Mouse (Mus musculus) intestine, postnatal 0 days (tissue): ENCODE results near the gene Cux1. TPM values are rescaled to one million over a fixed set of nuclear protein-coding genes. Genes with fewer than 3 reads are reported as not detected.
A peak's percentile ranks its signal among the peaks of the same experiment; 100 is the strongest.

Experiments used
- ATAC-seq: fragments of 200-750 bp; cut with Nextera tagmentation; 2 replicates; pipeline ENCODE4 v1.8.0; 2017; ENCODE audit warnings: mild to moderate bottlenecking, moderate TSS enrichment, moderate library complexity
- H3K27ac ChIP-seq: fragments of 300-500 bp; sonication (generic); 2 replicates; pipeline ENCODE4 v1.5.1; 2014; ENCODE audit warnings: mild to moderate bottlenecking, low read depth, low read length, moderate library complexity
- H3K27me3 ChIP-seq: fragments of 300-500 bp; sonication (generic); replicated peaks from 2 replicates; pipeline ENCODE4 v1.6.1; 2014; ENCODE audit warnings: low read length, mixed read lengths; ENCODE audit not compliant: control insufficient read depth, insufficient read depth
- H3K36me3 ChIP-seq: fragments of 300-500 bp; sonication (generic); 2 replicates; pipeline ENCODE4 v1.6.1; 2014; ENCODE audit warnings: mild to moderate bottlenecking, moderate library complexity; ENCODE audit not compliant: control insufficient read depth, insufficient read depth
- H3K4me1 ChIP-seq: fragments of 300-500 bp; sonication (generic); replicated peaks from 2 replicates; pipeline ENCODE4 v1.6.1; 2014; ENCODE audit warnings: antibody characterized with exemption, low read length, mixed read lengths; ENCODE audit not compliant: control insufficient read depth, insufficient read depth
- H3K4me2 ChIP-seq: fragments of 300-500 bp; sonication (generic); replicated peaks from 2 replicates; pipeline ENCODE4 v1.6.1; 2014; ENCODE audit warnings: low read depth, mild to moderate bottlenecking, moderate library complexity
- H3K4me3 ChIP-seq: fragments of 300-500 bp; sonication (generic); 2 replicates; pipeline ENCODE4 v1.5.1; 2014; ENCODE audit warnings: low read depth, low read length
- H3K9ac ChIP-seq: fragments of 300-500 bp; sonication (generic); 2 replicates; pipeline ENCODE4 v1.6.1; 2014; ENCODE audit warnings: mild to moderate bottlenecking, low read depth, low read length
- H3K9me3 ChIP-seq: fragments of 300-500 bp; sonication (generic); 2 replicates; pipeline ENCODE4 v1.6.1; 2016; ENCODE audit warnings: mixed run types; ENCODE audit not compliant: control insufficient read depth
- CTCF ChIP-seq: sonication (generic); IDR thresholded peaks from 2 replicates; pipeline ENCODE4 v1.5.1; 2016; ENCODE audit warnings: low read depth, mild to moderate bottlenecking, control low read depth, antibody characterized with exemption, moderate library complexity
- whole genome bisulfite sequencing: fragments of 180-500 bp; shearing (Covaris S2); extraction: QIAGEN DNeasy Blood & Tissue Kit; methylation state at CpG from one replicate; pipeline ENCODE4 v1.1.7; 2014; 5-methylcytosine and 5-hydroxymethylcytosine counted together
- polyA plus RNA-seq: library from polyadenylated mRNA; unstranded; fragments of >200 nt; fragmentation: Nextera tagmentation; extraction: Ambion mirVana; gene quantifications from 2 replicates; pipeline ENCODE4 v1.2.1, GENCODE M21; 2015

Gene Cux1
- polyA plus RNA-seq, 1 experiment from 2014 or later: 29.4 TPM

GRCm38 (mm10) chr5:136296911-136297310 lies 270.4 kb downstream of the Cux1 start:
- Histone ChIP-seq H3K36me3 (peaks cover 33% of the 10 kb centered on the region), H3K9me3 (no peaks in the 10 kb centered on the region), H3K27me3 (no peaks in the 10 kb centered on the region), H3K4me1 (no peaks in the 10 kb centered on the region), H3K9ac (no peak overlapping the region), H3K4me3 (no peak overlapping the region), H3K27ac (no peak overlapping the region), H3K4me2 (no peak overlapping the region)
- TF ChIP-seq CTCF: no peak
- 90% methylated on average over 4 of the region's 4 CpGs for WGBS
- ATAC-seq: no peak

DNA sequence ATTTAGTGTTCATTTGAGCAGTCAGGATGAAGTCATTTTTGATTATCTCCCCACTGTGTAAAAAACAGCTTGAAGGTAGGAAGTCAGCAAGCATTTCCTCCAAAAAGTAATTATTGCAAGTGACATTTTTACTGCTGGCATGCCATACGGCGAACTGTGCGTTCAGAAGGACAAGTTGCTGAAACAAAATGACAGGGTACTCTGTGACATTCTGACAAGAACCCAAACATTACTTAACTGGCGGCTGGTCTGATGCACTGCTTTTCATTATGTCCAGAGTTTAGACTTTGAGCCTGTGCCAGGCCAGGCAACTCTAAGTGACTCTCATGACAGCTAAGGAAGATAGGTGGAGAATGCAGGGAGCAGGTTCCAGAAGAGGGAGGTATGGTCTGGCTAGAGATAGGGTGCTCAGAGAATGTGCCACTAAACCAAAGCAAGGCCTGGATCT lies 274.3 kb downstream of the Cux1 start:
- no peaks in the 10 kb centered on the region for H3K4me1 ChIP-seq
- no peak overlapping the region for H3K27ac ChIP-seq
- H3K9ac ChIP-seq: no peak overlapping the region
- H3K4me3 ChIP-seq: no peak overlapping the region
- ATAC-seq: no peak
- H3K27me3 ChIP-seq: no peaks in the 10 kb centered on the region
- H3K4me2 ChIP-seq: no peak overlapping the region
- no peak for TF ChIP-seq CTCF
- no peaks in the 10 kb centered on the region for H3K9me3 ChIP-seq
- peaks cover 13% of the 10 kb centered on the region; the same call in 1 of the 2 replicates for H3K36me3 ChIP-seq
- 50% methylated on average over 4 of the region's 4 CpGs for WGBS

DNA sequence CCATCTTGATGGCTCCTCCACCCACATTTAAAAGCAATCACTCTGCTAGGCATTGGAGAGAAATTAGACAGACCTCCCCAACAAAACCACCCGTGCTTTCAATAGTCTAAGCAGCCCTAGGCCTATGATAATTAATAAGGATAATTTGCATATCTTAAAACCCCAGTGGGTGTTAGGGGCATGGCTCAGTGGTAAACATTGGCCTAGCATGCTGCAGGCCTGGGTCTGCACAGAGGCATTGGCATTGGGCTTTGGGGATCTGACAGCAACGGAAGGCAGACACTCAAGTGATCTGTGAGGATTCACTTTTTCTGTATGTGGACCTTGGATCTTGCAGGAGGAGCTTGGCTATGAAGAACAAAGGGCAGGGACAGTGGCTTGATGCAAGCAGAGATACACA lies 274.9 kb downstream of the Cux1 start:
- WGBS: 47% methylated on average over 2 of the region's 2 CpGs
- Histone ChIP-seq H3K4me2 (no peak overlapping the region), H3K9me3 (no peaks in the 10 kb centered on the region), H3K27me3 (no peaks in the 10 kb centered on the region), H3K36me3 (peaks cover 13% of the 10 kb centered on the region; the same call in 1 of the 2 replicates), H3K4me1 (no peaks in the 10 kb centered on the region), H3K27ac (no peak overlapping the region), H3K4me3 (no peak overlapping the region), H3K9ac (no peak overlapping the region)
- ATAC-seq: no peak
- no peak for TF ChIP-seq CTCF

DNA sequence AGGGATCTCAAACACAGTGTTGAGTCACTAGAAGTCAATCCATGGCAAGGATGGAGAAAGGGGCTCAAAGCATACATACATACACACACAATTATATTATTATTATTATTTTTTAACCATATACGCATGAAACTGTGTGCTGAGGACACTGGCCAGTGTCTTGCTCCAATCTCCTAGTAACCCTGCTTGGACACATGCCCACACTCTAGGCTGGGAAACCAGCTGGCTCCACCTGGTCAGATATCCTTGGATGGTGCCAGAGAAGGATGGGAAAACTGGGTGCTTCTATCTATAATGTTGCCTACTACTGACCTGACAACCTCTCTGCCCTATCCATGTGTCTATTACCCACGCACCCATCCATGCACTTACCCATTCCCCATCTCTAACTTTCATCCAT lies 275.7 kb downstream of the Cux1 start:
- TF ChIP-seq CTCF: no peak
- no peaks in the 10 kb centered on the region for H3K4me1 ChIP-seq
- no peak for ATAC-seq
- H3K27me3 ChIP-seq: no peaks in the 10 kb centered on the region
- 81% methylated on average over 2 of the region's 2 CpGs for WGBS
- no peak overlapping the region for H3K4me3 ChIP-seq
- no peak overlapping the region for H3K4me2 ChIP-seq
- peaks cover 12% of the 10 kb centered on the region; the same call in 1 of the 2 replicates for H3K36me3 ChIP-seq
- H3K9ac ChIP-seq: no peak overlapping the region
- no peaks in the 10 kb centered on the region for H3K9me3 ChIP-seq
- H3K27ac ChIP-seq: no peak overlapping the region

DNA sequence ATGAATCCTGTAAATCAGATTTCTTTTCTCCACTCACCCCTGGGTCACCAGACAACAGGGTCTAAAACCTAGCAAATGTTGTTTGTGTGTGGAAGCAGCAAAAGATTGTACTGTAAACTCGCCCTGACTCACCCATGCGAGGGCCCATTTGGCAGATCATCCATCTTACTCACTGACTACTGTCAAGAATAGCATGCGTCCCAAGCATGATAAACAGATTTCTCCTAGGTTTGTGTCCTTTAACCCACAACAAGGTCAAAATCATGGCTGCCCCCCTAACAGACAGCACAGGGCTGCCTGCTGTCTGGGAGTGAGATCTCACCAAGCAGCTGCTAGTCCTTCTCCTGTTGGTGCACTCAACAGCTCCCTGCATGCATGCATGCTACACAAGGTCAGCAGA lies 277.5 kb downstream of the Cux1 start:
- ATAC-seq: no peak
- WGBS: 81% methylated on average over 3 of the region's 3 CpGs
- Histone ChIP-seq H3K27ac (no peak overlapping the region), H3K36me3 (peaks cover 25% of the 10 kb centered on the region; the same call in 1 of the 2 replicates), H3K4me1 (no peaks in the 10 kb centered on the region), H3K4me2 (no peak overlapping the region), H3K4me3 (no peak overlapping the region), H3K9me3 (no peaks in the 10 kb centered on the region), H3K27me3 (no peaks in the 10 kb centered on the region), H3K9ac (no peak overlapping the region)
- TF ChIP-seq CTCF: no peak

DNA sequence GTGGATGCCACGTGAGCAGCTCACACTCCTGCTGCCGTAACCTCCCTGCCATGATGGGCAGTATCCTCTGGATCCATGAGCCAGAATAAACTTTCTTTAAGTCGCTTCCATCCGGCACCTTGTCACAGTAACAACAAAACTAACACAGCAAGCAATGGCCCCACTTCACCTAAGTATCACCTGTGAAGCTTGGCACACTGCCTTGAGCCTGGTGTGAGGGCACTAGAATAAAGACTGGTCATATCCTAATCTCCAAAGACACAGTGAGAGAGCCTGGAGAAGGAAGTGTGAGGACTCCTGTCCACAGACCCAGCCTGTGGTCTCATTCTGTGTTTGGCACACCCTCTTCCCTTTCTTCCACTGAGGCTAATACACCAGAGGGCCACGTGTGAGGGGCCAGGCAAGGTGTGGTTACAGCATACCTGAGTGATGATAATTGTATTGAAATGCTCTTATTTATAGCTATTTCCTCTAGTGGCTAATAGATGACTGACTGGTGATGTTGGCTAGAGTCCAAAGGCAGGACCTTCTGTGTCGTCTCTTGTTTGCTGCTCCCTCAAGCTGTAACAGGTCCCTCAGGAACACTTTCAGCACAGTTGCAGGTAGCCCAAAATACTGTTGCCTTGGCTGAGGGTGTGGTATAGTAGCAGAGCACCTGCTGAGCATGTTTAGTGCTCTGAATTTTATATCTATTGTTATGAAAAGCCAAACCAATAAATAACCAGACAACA lies 278.8 kb downstream of the Cux1 start:
- H3K27ac ChIP-seq: no peak overlapping the region

More for the DNA sequence above, 278.8 kb downstream of the Cux1 start:
- Histone ChIP-seq H3K4me2 (no peak overlapping the region), H3K4me3 (no peak overlapping the region), H3K27me3 (no peaks in the 10 kb centered on the region), H3K9me3 (no peaks in the 10 kb centered on the region), H3K4me1 (no peaks in the 10 kb centered on the region), H3K36me3 (peaks cover 34% of the 10 kb centered on the region; the same call in 1 of the 2 replicates), H3K9ac (no peak overlapping the region)
- WGBS: 67% methylated on average over 6 of the region's 6 CpGs
- peak; percentile 81 for ATAC-seq
- no peak for TF ChIP-seq CTCF
